Mouse (Mus musculus) lung, postnatal 36 days (tissue): ENCODE data around the gene Cerk.
"Not testable (repeated sequence)": the region's sequence is repeated elsewhere in the genome, so short reads cannot be mapped to it uniquely, and the experiment has no call there.

Experiments used
- DNase-seq: peaks from one replicate; pipeline ENCODE4 v3.0.0; 2022; ENCODE audit warnings: mixed read lengths

Cerk gene

GRCm38 (mm10) chr15:86205300-86205699 lies 19.4 kb upstream of the Cerk start:
- peak; percentile 84 for DNase-seq

GRCm38 (mm10) chr15:86203942-86204561 lies 18.1 kb upstream of the Cerk start:
- peak; percentile 76 for DNase-seq

- DNase-seq, result no peak
Observed at GRCm38 (mm10) chr15:86203292-86203793, 17.4 kb upstream of the Cerk start.

GRCm38 (mm10) chr15:86202640-86203039 lies 16.7 kb upstream of the Cerk start:
- peak; percentile 84 for DNase-seq

GRCm38 (mm10) chr15:86201696-86202330 lies 15.9 kb upstream of the Cerk start:
- DNase-seq, result no peak

- peak; percentile 77 for DNase-seq
Observed at GRCm38 (mm10) chr15:86201095-86201494, 15.2 kb upstream of the Cerk start.

- DNase-seq, result no peak
Observed at GRCm38 (mm10) chr15:86200169-86200568, 14.2 kb upstream of the Cerk start.

GRCm38 (mm10) chr15:86199482-86199881 lies 13.5 kb upstream of the Cerk start:
- no peak for DNase-seq

- DNase-seq, result no peak
Observed at GRCm38 (mm10) chr15:86199052-86199451, 13.1 kb upstream of the Cerk start.

- DNase-seq, result not testable (repeated sequence)
Observed at GRCm38 (mm10) chr15:86194676-86195453, 8.9 kb upstream of the Cerk start.

- no peak for DNase-seq
Observed at GRCm38 (mm10) chr15:86191933-86192332, 6.0 kb upstream of the Cerk start.

- DNase-seq, result no peak
Observed at GRCm38 (mm10) chr15:86191505-86191904, 5.6 kb upstream of the Cerk start.

GRCm38 (mm10) chr15:86190387-86190786 lies 4.4 kb upstream of the Cerk start:
- DNase-seq, result no peak

GRCm38 (mm10) chr15:86188746-86189470 lies 3.0 kb upstream of the Cerk start:
- DNase-seq, result peak; percentile 97

GRCm38 (mm10) chr15:86188186-86188585 lies 2.2 kb upstream of the Cerk start:
- DNase-seq, result no peak

GRCm38 (mm10) chr15:86186686-86187085 lies 745 bp upstream of the Cerk start:
- no peak for DNase-seq

GRCm38 (mm10) chr15:86184851-86185688 lies 871 bp downstream of the Cerk start:
- no peak for DNase-seq

- DNase-seq, result no peak
Observed at GRCm38 (mm10) chr15:86184071-86184470, 1.9 kb downstream of the Cerk start.

- DNase-seq, result no peak
Observed at GRCm38 (mm10) chr15:86183484-86183883, 2.5 kb downstream of the Cerk start.

- DNase-seq, result peak; percentile 78
Observed at GRCm38 (mm10) chr15:86182646-86183045, 3.3 kb downstream of the Cerk start.

GRCm38 (mm10) chr15:86181941-86182439 lies 4.0 kb downstream of the Cerk start:
- DNase-seq, result peak; percentile 77

GRCm38 (mm10) chr15:86181321-86181720 lies 4.6 kb downstream of the Cerk start:
- not testable (repeated sequence) for DNase-seq
